Mouse (Mus musculus) CD4-positive, CD25-positive, alpha-beta regulatory T cell, adult 4 months (primary cell): ENCODE results near the gene Baiap2l2. TPM values are rescaled to one million over a fixed set of nuclear protein-coding genes. Genes with fewer than 3 reads are reported as not detected.
A peak's percentile ranks its signal among the peaks of the same experiment; 100 is the strongest.

Experiments used
- ATAC-seq: one replicate; pipeline ENCODE4 v1.8.0; 2017
- polyA plus RNA-seq, 2 experiments: library from polyadenylated mRNA; unstranded; fragments of 100-300 nt; shearing (Covaris generic); gene quantifications; one replicate each; pipeline ENCODE4 v1.2.1; 2017

Baiap2l2 gene
- polyA plus RNA-seq, 2 experiments from 2014 or later = not detected

DNA sequence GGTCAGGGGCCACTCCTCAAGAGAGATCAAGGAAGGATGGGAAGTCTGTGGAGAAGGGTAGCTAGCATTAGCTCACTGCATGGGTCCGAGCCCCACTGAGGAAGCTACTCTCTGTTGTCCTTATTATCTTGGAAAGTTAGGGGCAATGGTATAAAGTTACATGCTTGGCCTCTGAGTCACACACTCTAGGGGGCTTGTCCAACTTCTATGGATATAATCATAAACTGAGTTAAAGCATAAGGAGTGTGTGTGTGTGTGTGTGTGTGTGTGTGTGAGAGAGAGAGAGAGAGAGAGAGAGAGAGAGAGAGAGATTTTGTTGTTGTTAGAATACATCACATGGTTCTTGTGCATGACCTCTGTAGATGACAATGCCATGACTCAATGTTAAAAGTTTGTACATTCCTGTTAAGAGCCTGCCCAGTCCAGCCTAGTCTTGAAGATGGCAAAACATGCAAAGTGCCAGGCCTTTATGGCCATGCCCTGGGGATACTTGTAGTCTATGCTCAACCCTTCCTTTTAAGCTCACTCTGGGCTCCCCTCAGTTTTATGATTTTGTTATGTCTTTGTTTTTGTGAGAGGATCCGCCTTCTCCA is 14.3 kb upstream of the Baiap2l2 start:
- ATAC-seq = no peak

DNA sequence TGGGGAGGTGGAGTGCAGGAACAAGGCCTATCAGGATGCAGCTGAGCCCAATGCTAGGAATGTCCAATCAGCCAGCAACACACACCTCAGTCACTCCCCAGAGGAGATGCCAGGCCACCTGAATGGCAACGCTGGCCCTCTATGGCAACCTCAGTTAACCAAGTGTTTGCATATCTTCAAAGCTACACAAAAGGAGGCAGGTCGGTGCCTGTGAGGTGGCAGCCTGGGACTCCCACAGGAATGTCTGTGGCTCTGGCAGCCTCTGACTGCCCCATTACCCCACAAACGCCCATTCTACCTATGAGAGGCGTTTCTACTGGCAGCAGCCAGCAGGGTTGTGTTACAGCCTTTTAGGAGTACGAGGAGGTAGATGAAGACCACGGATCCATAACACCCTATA is 13.2 kb upstream of the Baiap2l2 start:
- ATAC-seq = no peak

DNA sequence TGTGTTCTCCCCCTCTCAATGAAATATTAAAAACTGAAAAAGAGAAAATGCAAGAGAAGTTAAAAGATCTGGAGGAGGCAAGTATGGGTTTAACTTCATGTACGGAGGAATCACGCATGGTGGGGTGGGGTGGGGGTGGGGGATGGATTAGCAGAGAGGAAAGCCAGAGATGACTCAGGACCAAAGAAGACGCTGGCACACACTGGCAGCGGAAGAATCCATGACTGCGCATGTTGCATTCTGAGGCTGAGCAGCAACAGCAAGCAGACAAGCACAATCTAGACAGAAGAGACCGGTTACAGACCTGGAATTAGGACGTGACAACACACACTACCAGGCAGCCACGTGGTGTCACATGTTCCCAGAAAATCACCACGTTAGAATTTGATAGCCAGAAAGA is 7.4 kb upstream of the Baiap2l2 start:
- ATAC-seq = no peak

DNA sequence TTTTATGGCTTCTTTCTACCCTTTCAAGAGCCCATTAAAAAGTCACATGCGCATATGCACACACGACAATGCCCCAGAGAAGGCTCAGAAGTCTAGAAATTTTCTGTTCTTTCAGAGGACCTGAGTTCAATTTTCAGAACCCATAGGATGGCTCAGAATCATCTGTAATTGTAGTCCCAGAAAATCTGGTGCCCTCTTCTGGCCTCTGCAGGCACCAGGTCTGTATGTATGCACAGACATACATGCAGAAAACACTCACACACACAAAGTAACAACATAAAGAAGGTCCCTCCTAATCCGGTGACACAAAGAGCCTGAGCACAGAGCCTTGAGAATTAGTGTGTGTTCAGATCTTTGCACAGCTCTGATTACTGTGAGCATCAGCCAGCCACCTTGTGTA is 5.0 kb upstream of the Baiap2l2 start:
- no peak for ATAC-seq

DNA sequence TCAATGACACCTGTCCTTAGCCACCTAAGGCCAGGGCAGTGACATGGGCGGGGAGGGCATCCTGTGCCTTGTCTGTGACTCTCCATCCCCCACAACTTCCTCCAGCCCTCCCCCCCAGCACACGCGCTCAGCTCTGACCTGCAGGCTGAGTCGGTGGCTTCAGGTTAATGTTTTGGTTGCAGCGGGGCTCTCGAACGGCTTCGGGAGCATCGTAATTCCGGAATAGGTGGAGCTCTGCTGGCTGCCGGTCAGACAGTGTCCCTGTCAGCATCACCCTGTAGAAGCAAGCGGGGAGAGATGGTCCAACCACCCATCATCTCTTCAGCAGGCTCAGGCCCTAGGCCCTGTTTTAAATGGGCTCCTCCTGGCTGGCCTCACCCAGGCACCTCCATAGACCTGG is 4.1 kb upstream of the Baiap2l2 start:
- ATAC-seq = no peak

DNA sequence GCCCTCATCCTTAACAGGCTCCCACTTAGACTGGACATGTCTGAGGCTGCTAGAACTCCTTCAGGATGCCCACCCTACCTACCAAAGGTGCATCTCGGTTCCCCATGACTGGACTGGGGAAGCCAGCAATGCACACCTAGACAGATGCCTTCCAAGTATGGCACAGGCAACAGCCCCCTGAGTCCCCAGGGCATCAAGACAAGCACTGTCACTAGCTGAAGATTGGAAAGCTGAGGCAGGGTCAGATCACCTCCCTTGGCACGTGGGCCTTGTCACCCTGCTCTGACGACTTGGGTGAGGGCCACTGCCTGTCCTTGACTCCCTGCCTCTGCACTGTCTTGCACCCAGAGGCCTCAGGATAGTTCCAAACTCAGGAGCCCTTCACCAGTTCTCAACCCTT is 3.0 kb upstream of the Baiap2l2 start:
- ATAC-seq = no peak

DNA sequence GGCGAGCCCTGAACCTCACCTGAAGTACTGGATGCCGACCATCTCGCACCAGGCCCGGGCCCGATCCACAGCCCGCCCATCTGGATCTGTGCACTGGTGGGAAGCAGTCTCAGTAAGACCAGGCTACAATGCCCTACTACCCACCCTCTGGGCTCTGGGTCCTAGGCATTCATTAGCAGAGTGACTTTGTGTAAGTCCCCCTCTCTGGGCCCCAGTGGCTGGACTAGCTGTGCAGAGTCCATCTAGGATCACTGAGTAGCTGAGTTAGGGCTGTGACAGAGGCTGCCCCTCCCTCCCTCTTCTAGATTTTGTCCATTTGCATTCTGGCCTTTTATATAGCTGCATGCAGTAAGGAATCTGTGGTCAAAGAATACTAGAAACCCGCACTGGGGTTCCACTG is 1.8 kb upstream of the Baiap2l2 start:
- ATAC-seq = no peak

DNA sequence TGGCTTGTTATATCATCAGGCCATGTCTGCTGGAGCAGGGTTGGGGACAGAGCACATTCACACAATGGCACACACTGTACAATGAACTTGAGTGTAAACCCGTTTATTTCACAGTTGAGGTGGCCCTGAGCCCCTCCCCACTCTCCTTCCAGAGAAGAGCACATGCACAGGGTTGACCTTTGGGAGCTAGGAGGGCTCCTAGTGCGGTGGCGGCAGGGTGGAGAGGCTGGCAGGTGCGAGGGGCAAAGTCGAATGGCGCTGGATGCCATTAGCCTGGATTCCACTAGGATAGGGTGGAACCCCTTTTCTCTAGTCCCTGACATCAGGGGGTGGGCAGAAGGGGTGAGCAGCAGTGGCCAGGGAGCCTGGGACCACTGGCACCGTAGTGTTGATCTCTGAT is 804 bp upstream of the Baiap2l2 start:
- no peak for ATAC-seq

DNA sequence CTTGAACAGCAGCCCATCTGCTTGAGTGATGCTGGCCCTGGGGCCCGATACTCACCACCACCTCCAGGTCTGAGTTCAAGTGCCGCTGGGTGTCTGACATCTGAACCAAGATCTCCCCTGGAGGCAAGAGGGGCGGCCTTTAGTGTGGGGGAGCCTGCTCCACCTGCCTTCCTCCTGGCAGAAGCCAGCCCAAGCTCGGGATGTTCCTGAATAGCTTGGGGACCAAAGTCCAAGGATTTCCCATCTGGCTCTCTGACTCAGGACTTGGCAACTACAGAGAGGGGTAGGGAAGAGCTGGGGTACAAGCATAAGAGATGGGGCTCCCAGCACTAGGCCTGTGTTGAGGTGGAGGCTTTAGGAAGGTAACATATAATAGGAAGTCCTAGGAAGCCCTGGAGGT is 2.0 kb downstream of the Baiap2l2 start:
- ATAC-seq = no peak

DNA sequence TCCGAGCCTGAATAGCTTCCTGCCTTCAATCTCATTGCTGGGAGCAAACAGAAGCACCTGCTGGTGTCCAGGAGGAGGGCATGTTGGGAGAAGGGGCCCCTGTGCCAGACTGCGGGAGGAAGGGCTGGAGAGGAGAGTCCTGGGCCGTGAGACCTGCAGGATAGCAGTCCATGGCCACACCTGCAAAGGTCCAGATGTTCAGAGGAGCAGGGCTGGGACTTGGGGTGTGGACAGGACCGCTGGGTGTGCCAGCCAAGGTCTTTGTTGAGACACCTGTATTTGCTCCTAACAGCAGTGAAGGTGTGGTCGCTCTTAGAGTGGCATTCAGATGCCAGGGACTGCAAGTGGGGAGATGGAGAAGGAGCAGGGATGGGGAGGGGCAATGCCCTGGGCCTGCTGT is 2.9 kb downstream of the Baiap2l2 start:
- ATAC-seq = no peak

DNA sequence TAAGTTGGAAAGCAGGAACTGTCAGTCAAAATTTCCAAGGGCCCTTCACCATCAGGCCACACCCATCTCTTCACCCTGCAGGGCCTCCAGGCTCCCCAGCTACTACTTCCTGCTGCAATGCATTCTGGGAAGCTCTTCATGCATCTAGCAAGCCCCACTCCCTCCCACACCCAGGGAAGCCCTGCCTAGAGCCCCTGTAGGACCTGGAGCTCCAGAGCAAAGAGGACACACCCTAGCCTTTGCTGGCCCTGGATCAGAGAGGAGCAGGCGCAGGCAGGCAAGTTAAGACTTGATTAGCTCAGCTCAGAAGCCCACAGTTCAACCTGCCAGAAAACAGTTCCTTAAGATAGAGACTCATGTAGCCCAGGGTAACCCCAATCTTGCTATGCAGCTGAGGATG is 3.9 kb downstream of the Baiap2l2 start:
- peak; percentile 90 for ATAC-seq

DNA sequence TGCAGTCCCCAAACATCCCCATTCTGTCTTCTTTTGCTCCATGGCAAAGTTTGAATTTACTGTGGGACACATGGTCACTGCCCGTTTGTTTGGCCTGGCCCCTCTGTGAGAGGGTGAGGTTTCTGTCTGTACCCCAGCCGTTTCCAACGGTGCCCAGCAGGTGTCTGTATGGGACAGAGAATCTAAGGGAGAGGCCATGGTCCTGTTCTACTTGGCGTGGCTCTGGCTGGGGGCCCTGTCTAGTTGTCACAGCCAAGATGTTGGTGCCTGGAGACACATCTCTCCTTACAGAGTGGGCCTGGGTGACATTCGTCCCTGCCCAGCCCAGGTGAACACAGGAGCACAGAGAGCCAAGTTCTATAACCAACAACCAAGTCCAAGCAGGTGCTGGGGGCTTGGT is 4.5 kb downstream of the Baiap2l2 start:
- no peak for ATAC-seq

DNA sequence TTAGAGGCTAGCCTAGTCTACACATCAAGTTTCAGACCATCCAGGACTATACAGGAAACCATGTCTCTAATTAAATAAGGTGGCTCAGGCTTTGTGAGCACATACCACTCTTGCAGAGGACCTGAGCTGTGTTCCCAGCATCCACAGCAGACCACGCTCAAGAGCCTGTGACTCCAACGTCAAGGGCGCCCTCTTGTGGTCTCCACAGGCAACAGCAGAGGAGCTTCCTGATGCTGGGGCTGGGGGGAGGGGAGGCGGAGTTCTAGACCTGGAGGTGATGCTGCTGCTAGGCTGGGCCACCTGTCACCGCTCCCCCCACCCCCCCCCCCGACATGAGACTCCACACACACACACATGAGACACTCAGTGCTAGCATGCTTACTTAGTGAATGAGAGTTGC is 5.1 kb downstream of the Baiap2l2 start:
- no peak for ATAC-seq

DNA sequence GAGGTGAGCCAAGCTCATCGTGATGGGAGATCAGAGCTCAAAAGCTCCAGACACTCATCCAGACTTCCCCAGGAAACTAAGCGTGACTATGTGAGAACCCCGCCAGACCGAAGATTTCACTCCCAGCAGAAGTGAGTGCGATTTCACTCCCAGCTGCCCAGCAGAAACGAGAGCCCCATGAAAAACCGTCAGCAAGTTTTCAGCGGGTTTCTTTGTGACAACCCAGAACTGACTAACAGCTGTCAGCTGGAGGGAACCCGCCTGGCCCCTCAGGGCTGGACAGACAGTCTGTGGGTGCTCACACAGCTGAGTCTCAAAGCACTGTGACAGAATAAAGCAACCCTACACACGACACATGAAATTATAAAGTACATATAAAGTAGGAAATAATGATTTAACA is 7.6 kb downstream of the Baiap2l2 start:
- ATAC-seq = no peak

DNA sequence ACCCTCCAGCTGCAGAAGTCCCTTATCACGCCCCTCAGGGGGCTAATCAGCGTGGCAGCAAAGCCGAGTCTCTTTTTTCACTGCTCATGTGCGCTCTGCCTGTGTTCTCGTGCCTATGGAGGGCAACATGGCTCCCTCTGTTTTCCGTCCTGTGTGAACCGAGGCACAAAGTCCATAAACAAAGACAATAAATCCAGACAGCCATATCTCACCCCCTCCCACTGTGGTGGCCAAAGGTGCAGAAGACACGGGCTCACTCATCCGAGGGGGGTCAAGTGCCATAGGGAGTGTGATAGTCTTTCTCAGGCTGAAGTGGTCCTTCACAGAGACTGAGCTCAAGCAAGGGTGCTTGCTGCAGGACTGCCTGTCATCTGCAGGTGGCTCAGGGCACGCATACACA is 12.3 kb downstream of the Baiap2l2 start:
- ATAC-seq = no peak

DNA sequence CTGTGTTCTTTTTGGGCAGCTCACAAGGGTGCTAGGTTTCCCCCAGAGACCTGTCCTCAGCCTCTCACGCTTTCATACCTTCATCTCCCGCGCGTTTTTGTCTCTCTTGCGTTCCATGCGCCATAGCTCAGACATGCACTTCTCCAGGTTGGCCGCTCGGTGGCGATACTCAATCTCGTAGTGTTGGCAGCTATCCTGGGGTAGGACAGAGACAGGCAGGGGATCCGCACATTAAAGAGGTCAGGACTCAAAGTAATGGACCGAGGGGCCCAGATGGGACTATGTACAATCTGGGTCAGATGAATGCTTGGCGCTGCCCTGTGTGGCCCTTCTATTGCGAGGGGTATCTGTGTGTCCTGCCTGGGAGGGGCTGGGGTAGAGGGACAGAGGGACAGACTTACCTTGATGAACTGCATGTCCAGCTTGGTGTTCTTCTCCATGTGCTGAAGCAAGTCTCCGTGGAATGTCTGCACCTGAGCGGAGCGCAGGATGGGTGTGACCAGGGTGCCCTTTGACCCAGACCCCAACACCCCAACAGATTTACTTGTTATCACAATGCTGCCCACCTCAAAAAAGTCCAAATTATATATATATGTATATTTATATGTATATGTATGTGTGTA is 14.1 kb downstream of the Baiap2l2 start:
- ATAC-seq = peak; percentile 72

DNA sequence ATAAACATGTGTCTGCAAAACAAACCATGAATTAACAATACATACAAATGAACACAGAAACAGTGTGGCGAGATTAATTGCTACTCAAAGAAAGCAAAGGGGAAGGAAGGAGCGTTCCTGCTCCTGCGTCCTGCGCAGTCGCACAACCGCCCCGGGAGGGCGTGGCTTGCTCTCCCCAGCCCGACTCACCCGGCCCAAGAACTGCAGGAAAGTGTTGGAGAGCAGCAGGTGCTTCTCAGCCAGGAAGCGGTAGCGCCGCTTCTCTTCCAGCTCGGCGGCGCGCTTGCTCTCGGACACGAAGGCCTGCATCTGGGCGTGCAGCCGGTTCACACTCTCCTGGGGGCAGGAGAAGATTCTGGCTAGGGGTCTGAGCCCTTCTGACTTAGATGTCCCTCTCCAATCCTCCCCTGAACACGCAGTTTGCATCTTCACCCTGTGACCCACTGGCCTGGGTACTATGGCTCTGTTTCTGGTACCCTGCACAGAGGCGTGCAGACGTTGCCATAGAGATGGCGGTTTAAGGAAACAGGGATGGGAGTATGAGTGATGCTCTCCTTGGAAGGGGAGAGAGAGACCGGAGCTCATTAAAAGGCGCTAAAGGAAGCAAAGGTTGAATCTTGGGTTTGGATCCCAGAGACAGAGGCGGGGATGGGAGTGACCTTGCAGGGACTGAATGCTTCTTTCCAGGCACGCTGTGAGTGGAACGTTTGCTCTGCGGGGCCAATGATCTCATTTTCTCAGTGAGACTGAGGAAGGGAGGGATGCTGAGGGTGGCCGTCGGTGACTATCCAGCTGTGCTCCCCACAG is 14.8 kb downstream of the Baiap2l2 start:
- ATAC-seq = peak; percentile 92

DNA sequence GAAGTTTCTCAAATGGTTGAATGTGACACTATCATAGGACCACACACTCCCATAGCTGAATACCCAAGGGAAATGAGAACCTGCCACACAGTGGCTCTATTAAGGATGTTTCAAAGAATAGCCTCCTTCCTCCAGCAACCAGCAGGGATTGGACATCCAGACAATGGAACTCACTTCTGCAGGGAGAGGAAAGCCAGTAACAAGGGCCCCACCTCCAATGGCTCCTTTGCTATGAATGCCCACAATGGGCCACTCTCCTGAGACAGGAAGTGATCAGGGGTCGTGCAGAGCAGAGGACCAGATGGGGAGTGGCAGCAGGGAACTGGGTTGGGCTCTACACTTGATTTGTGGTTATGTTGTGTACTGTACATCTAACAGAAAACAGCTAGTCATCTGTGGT is 16.8 kb downstream of the Baiap2l2 start:
- ATAC-seq = no peak

DNA sequence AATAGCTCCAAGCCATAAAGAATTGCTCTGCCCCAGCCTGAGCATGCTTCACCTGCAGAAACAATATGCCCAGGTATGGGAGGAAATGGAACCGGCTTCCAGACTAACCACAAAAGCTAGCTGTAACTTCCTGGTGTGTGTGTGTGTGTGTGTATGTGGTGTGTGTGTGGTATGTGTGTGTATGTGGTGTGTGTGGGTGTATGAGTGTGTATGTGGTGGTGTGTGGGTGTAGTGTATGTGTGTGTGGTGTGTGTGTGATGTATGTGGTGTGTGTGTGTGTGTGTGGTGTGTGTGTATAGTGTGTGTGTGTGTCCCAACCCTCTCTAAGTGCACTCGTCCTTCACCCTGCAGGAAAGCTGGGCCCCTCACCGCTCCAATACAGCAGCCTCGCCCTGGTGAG is 20.0 kb downstream of the Baiap2l2 start:
- peak; percentile 52 for ATAC-seq

DNA sequence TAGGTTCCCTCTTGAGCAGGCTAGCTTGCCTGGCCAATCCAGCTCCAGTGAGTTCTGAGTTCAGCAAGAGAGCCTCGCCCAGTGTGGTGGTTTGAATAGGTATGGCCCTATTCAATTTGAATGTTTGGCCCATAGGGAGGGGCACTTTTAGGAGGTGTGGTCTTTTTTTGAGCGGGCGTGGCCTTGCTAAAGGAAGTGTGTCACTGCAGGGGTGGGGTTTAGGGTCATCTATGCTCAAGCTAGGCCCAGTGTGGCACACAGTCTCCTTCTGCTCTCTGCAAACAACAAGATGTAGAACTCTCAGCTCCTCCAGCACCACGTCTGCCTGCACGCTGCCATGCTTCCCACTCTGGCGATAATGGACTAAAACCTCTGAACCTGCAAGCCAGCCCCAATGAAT is 21.6 kb downstream of the Baiap2l2 start:
- no peak for ATAC-seq

DNA sequence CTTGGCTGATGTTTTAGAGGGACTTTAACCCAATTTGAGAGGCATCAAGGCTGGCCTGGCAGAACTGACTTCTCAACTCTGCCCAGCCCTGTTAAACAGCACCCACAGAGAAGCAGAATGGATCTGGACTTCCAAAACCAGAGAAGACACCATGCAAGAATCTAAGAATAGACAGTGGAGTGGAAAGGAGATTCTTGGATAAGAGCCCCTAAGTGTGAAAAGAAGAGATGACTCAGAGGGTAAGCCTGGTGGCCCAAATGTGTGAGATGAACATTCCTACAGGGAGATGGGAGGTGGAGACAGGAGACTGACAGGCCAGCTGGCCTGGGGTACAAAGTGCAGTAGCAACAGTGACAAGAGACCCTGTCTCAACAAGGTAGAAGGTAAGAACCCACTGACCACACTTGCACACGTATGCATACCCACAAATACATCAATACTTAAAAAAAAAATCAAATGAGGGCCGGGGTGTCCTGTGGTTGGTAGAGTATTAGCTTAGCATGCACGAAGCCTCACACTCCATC is 22.5 kb downstream of the Baiap2l2 start:
- no peak for ATAC-seq

DNA sequence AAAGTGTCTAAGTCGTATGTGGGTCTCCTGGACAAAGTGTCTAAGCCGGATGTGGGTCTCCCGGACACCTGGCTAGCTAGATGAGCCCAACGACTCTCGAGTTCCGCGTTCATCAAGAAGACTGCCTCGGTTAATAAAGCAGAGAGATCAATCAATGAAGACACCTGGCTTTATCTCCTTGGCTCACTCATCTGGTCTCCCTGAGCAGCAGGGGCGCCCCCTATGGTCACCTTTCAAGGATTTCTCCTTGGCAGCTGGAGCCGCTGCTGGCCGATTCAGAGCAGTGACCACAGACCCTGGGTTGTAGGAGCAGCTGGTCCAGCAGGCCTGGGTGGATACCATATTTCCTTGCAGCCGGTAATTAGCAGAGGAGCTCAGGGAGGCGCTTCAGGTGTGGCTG is 23.0 kb downstream of the Baiap2l2 start:
- ATAC-seq = no peak

DNA sequence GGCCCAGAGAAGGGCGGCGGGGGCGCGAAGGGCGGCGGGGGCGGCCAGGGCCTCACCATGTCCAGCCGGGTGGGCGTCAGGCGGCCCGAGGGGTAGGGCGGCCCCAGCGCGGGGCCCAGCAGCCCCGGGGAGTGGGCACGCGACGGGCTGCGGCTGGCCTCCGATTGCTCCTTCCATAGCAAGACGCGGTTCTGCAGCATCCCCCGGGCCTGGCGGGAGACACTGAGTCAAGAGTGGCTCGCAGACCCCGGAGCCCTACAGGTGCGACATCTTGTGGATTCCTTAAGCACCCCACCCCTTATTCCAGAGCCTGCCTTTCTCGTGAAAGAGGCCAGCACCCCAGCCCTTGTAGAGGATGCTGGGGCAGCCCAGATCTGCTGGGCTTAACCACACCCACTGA is 23.6 kb downstream of the Baiap2l2 start:
- no peak for ATAC-seq

DNA sequence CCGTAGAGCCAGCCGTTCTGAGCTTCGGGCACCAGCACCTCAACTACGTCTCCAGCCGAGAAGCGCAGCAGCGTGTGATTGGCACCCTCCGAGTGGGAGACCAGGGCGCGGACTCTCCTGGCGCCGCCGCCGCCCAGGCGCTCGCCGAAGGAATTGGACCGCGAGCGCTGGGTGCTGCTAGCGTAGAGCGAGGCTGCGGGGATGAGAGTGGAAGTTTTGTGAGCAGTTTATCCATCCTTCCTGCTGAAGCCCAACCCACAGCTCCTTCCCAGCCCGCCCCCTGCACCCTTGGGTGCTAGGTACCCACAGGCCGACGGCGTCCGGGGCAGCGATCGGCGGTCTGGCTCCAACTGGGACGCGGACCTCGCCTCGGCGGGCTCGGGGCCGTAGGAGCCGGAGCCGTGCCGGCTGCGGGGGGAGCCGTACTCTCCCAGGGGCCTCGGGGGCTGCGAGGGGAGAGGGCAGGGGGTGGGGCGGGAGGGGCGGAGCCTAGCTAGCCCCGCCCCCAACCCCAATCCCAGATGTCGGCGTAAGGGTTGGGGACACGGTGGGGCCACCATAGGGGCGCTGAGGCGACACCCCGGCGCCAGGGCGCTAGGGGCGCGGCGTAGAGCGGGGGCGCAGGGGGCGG is 24.1 kb downstream of the Baiap2l2 start:
- no peak for ATAC-seq
